Mouse (Mus musculus): ENCODE measurements around the gene Syvn1.
A peak's percentile ranks its signal among the peaks of the same experiment; 100 is the strongest.

- TF ChIP-seq POLR2A (IDR thresholded peaks at IDR 0.05; ENCODE audit: borderline replicate concordance, extremely low read depth, low read depth, low read length) (peak; percentile 90), CTCF (IDR thresholded peaks at IDR 0.05; ENCODE audit: insufficient read depth, low read length) (no peak)
Observed at GRCm38 (mm10) chr19:6057313-6058096, 11.1 kb downstream of the Syvn1 start, which contains the start of the genes Mrpl49 and Fau.

Data from lung, adult 2 months (tissue).